Mouse (Mus musculus) spleen, postnatal 10 days (tissue): ENCODE measurements around the gene Oxnad1.
"Not testable (repeated sequence)": the region's sequence is repeated elsewhere in the genome, so short reads cannot be mapped to it uniquely, and the experiment has no call there.

Experiments used
- DNase-seq, 2 experiments: peaks; one replicate each; pipeline ENCODE4 v3.0.0; 2021 to 2022; ENCODE audit warnings: low spot score in 2 of 2

Oxnad1 gene

DNA sequence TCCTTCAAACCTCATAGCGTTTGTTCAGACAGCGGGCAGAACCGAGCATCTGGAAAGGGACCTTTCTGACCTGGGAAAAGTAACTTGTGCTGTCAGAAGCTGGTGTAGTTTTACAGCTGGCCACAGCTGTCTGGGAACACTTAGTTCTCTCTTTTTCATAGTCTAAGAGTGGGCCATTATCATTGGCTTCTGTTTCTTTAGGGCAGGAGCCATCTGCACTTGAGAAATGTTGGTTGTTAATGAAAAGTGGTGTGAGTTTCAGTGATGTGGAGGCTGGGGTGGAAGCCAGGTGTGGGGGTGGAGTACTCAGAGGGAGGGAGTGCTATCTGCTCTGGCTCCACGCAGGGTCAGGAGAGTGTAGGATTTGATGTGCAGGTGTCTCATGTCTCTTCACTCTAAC is 6.0 kb downstream of the Oxnad1 start:
- no peak for DNase-seq

DNA sequence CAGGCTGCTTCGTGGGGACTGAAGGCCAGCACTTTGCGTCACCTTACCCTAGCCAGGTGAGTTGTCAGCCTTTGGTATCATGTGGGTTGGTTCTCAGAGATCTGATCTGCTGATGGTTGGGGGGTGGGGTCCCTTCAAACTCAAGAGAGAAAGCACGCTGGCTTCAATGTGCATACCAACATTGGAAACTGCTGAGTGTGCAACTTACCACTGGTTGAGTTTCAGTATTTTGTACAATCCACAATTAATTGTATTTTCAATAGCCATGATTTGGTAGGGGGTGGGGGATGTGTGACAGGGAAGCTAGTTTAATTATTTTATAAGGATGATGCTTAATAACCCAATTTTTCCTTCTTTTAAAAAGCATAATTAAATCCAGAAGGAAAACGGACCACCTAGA is 6.5 kb downstream of the Oxnad1 start:
- DNase-seq, result no peak

DNA sequence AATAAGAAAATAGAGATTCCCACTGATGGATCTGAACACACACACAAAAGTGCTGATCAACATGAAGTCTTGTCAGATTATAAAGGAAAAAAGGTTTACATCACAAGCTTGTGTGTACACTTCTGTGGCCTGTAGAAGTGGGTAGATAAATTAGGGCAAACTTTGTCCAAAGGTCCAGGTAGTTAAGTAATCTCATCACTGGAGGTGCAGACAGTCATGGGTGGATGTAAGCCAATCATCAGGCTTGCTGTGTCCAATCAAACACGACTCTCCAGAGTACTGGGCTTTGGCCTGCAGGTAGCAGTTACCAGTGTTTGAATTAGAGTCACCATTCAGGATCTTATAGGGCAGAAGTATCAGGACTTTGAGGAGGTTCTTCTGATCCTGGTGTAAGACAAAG is 7.8 kb downstream of the Oxnad1 start:
- DNase-seq, result no peak

DNA sequence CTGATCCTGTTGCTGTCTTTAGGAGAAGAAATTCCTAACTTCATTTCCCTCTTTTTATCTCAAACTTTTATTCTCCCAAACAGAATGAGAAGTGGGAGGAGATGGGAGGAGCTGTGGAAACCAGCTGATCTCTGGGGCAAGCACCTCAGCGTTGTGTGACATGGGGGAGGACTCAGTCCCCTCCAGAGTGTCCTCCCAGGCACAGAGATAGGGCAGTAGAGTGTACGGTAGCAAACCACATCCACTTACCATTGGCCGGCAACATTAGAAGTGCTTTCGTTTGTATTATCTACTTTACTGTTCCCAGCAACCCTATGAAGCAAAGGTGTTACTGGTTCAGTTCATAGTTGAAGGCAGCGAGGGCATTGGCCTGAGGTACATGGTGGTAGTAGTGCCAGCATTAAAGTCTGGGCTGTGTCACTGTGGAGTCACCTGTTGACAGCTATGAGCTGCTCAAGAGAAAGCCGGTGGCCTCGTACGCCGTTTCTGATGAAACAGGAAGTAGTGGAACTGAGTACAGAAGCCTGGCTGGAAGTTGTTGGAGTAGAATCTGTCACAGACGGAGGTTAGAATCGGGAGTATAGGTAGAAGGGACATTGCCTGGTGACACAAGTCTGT is 8.4 kb downstream of the Oxnad1 start:
- no peak for DNase-seq

DNA sequence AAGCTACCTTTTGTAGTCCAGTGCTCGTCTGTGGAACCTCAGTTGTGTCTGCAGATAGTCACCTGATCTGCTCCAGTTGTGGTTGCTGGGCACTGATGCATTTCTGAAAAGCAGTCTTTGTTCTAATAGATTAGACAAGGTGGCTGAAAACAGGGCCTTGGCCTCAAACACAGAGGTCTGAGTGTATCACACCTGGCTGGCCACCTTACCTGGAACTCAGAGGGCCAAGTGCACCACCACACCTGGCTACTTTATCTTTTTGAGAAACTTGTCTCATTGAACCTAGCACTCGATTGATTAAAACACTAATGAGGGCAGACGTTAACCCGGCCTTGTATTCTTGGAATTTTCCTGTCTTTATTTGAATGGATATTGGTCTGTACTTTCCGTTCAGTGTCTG is 10.5 kb downstream of the Oxnad1 start:
- DNase-seq, result no peak

DNA sequence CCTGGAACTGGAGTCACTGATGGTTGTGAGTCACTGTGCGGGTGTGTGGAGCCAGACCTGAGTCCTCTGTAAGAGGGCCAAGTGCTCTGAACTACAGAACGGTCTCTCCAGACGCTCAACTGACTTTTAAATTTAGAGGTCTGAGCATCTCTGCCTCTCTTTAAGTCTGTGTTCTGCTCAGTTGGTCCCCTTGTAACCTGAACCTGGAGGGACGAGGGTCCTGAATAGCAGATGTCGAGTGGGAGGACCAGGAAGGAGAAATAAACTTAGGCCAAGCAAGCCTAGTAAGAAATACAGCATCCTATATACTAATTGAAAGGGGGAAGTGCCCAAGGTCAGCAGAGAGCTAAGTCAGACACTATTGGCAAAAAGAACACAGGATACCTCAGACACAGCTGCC is 11.6 kb downstream of the Oxnad1 start:
- DNase-seq, result no peak

DNA sequence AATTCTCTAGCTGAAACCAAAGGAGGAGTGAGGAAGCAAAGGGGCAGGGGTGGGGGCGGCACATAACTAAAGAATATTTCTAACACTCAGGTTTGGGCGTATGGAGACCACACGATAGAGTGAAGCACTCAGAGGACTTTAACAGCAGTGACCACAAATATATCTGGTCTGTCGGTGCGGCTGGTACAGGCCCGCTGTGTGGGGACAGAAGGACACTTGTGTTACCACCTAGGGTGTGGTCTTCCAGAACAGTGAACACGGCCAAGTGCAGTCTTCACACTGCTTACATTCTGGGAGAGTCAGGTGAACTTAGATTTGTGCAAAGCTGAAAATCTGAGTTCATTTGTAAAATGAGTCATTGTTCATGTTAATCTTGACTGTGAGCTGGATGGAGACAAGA is 12.5 kb downstream of the Oxnad1 start:
- no peak for DNase-seq

DNA sequence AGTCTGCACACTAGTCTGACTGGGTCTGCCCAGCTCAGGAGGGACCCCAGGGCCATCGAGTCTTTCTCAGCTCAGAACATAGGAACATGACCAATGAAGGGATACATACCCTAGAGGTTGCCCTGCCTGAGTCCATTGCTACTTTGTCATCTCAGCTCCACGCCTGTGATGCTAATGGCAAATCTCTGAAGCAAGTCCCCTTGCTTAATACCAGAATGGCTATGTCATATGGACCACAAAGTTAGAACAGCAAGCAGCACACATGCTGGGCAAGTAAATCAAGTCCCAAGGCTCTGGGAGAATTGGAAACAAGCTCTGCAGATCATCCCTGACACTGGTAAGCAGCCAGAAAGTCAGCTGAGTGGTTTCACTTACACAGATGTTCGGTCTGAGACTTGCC is 13.8 kb downstream of the Oxnad1 start:
- DNase-seq, result no peak

DNA sequence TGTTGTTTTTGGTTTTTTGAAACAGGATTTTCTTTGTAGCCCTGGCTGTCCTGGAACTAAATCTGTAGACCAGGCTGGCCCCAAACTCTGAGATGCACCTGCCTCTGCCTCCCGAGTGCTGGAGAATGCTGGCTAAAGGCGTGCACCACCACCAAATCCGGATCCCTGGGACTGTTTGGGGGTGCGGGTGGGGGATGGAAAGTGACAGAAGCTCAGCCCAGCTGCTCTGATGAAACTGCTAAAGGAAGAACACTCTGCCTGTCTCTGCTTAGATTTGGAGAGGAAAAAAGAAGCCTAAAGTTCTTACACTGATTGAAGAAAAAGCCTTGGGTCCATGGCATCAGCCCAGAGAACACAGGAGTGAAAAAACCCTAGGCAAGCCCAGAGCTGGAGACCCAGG is 18.4 kb downstream of the Oxnad1 start:
- DNase-seq, result no peak

DNA sequence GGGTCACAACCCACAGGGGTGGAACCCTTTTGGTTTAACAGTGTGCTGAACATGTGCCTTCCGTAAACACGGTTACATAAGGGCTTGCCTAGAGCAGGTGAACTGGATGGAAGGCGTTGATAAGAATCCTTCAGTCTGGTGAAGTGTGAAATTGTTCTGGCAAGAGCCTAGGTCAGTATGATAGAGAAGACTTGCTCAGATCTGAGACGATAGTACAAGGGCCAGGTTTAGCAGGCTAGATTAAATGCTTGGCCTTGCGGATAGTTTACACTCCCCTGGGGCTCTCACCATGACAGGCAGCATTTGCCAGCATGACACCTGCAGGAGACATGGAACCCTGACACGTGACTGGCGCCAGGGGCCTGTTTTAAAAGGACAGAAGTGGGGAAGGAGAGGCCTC is 20.5 kb downstream of the Oxnad1 start:
- no peak for DNase-seq

DNA sequence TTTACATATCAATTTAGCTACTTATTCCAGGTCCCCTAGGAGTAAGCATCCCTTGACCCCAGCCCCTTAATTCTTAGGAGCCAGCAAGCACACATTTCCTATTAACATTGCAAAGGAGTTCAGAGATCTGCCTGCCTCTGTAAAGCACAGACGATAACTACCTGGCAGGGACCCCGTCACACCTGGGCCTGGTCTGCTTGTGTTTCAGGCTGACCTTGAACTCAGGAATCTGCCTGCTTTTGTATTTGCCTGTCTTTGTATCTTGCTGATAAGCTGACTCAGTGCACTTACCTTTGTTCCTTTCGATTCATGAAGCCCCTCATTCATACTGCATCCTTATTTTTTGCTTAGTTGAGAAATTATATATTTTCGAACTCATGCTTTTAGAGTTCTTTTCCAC is 21.7 kb downstream of the Oxnad1 start:
- DNase-seq, result no peak

DNA sequence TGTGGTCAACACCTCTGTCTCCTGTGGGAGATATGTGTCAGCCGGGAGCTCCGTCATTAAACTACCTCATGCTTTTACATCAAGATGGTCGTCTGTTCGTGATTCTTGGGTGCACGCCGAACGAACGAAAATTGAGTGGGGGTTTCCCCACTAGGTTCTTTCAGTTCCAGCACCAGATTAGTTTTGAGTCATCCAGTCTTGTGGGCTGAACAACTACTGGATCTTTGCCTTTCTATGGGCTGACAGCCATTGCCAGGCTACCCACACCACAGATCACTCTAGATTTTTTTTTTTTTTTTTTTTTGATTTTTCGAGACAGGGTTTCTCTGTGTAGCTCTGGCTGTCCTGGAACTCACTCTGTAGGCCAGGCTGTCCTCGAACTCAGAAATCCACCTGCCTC is 26.9 kb downstream of the Oxnad1 start:
- DNase-seq, result not testable (repeated sequence)

DNA sequence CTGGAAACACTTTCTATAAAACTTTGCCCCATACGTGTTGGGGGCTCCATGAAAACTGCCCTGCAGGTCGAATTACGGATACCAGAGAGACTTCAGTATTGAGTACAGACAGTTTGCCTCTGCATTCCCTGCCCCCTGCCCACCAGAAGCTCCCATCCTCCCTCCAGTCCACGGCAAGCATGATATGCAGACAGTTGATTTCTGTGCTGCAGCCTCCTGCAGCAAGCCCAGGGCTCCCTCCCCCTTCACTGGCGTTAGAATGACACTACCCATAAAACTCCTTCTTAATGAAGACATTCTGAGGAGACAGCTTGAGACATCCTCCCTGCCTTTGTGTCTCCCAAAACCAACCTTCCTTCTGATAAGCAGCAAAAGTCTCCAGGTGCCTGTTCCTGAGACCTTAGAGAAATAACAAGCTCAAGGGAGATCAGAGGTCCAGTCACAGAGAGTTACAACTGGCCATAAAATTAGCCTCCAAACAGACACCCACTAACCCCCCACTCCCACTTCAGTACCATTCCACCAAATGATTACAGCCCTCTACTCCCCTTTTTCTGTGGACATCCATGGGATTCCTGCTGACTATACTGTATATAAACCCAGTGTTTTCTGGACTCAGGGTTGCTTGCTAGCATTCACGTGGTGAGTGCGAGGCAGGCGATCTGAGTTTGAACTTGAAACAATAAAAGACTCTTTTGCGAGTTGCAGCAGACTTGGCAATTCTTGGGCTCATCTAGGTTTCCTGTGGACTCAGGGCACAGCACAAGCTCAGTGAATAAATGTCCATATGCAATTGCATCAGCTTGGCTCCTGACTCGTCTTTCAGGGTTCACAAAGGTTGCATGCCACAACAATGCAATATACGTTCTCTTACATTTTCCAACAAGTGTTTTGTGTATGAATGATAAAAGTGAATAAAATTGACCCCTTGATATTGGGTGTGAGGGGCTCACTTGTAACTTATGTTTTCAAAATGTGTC is 36.1 kb downstream of the Oxnad1 start:
- DNase-seq, result no peak

DNA sequence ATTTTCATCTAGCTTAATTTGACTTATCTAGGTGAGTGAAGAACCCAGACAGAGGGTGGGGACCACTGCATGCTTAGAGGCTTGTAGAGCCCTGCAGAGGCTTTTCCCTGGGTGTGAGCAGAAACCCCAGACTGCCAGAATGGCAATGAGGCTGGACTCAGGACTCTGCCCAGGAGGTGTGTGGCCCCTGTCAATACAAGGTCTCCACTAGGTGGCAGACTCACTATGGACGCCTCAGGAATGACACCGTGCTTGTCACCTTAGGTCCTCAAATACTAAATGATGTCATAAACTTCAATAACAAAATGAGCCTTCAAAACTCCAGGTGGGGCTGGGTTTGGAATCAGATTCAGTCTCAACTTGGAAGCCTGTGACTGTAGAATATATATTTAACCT is 36.7 kb downstream of the Oxnad1 start:
- peak; percentile 35 to 66 for DNase-seq

DNA sequence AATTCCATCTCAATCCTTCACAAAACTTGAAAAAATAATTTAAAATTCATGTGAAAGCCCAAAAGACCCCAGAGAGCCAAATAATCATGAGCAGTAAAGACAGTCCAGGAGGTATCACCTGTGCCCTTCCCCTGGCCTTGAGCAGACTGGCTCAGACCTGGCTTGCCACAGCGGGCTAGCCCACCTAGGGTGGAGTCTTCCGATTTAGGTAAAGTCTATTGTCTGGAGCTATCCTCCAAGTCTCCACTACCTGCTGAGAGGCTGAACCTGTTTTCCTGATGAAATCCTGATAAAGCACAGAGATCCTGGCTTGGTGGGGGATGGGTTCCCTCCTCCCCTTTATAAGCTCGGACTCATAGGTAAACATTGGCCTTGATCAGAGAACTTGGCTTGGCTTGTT is 39.1 kb downstream of the Oxnad1 start:
- DNase-seq, result no peak

DNA sequence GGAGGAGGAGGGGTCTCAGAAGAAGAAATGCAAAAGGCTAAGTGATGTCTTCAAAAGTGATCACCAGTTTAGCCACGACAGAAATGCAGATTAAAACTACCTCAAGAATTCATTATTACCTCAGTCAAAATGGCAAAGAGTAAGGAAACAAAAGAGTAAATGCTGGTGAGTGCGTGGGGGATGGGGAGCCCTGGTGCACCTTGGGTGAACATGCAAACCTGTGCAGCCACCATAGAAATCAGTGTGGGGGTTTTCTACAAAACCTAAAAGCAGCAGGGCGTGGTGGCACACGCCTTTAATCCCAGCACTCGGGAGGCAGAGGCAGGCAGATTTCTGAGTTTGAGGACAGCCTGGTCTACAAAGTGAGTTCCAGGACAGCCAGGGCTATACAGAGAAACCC is 40.1 kb downstream of the Oxnad1 start:
- DNase-seq, result not testable (repeated sequence)

DNA sequence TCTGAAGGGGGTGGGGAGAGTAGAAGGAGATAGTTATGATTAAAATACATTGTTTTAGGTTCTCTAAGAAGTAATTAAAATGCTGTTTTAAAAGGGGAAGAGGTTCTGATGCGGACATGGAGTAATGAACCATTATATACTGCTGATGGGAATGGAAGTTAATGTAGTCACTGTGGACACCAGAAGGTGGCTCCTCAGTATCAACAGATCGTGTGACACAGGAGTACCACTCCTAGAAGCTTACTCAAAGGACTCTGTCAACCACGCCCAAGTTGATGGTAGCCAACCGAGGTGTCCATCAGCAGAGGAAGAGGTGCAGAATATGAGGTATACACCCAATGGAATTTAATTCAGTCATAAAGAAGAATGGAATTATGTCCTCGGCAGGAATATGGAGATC is 43.2 kb downstream of the Oxnad1 start:
- no peak for DNase-seq

DNA sequence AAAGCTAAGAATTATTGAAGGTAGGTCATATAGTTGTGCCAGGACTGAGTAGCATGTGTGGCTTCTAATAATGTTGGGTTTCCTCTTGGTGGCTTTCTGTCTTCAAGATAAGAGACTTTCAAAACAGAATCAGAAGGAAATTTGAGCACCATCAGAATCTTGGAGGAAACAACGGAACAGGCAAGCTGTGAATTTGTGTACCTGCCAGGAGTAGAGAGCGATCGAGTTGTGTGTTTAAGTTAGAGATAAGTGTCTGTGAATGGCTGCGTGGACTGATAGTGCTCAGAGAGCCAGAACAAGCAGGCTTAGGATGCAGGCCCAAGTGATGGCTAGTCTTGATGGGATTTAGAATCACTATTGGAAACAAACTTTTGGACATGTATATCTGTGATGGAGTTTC is 46.7 kb downstream of the Oxnad1 start:
- DNase-seq, result no peak

DNA sequence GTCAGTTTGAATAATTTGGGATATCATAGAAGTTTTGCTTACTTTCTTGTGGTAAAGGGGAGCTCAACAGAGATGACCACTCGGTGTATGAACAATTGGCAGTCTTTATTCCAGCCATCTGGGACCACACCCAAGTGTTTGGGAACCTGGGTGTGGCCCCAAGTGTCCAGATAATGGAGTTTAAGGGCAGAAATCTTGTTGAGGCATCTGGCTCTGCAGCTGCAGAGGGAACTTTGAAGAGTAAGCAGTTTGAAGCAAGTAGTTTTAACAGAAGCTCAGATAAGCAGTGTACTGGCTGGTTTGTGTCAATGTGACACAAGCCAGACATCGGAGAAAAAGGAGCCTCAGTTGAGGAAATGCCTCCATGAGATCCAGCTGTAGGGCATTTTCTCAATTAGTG is 49.1 kb downstream of the Oxnad1 start:
- no peak for DNase-seq

DNA sequence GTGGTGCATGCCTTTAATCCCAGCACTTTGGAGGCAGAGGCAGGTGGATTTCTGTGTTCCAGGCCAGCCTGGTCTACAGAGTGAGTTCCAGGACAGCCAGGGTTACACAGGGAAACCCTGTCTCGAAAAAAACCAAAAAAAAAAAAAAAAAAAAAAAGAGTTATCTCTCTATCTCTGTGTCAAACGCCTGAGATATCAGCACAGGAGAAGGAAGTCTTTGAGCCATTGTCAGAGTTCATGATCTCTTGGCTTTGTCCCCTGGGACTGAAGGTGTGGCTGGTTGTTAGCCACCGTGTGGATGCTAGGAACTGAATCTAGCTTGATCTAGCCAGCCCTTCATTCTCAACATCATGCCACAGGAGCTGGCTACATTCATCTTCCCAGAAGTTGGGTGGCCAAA is 51.3 kb downstream of the Oxnad1 start:
- not testable (repeated sequence) for DNase-seq

DNA sequence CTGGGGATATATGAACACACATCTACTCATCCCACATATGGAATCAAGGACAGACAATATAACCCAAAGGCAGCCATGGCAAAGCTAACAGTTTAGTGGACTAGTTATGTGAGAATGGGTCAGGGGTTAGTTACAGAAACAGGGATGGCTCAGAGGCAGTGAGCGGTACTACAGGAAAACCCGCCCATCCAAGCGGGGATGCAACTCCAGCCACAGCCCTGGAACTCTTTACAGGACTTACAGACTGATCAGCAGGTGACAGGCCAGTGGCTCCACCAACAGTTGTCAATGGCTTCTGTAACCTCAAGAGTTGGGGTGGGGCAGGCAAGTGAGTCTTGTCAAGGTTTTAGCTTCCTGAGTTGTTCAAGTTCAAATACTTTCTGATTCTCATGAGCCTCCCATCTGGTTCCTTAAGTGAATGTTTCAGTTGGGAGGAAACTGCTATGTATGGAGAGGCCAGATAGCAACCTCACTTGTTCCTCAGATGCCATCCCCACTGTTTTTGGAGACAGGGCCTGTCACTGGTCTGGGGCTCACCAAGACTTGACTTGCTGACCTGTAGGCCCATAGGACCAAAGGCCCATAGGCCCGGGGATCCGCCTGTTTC is 55.3 kb downstream of the Oxnad1 start:
- no peak for DNase-seq

DNA sequence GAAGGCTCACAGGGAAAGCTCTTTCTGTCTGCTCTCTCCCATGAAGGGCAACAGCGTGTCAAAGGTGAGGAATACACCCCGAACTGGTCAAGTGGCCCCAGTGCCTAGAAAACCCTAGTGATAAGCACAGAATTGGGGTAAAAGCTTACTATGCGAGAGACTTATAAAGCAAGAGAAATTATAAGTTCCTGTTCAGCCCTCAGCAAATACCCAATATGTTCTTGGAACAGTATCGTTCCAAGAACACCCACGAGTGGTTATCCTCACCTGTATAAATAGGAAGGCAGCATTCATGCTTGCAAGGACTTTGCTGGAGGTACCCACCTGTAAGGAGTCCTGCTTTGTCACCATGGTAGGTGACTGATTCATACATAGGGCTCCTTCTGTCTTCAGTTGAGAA is 56.5 kb downstream of the Oxnad1 start, which contains the start of gene Msmb:
Msmb (plus strand) TSS at position 301 of the 400 bp plus-strand sequence.
- no peak for DNase-seq

DNA sequence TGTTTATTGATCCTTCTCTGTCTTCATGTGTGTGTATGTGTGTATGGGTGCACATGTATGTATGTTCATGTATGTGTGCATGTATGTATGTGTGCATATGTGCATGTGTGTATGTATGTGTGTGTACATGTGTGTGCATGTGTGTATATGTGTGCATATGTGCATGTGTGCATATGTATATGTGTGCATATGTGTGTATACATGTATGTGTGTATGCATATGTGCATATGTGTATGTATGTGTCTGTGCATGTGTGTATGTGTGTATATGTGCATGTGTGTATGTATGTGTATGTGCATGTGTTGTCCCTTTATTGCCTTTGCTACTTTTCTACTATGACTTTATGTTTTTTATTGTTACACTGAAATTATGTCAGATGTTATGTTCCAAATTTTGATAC is 59.6 kb downstream of the Oxnad1 start:
- no peak for DNase-seq
